Mouse (Mus musculus) midbrain, embryonic 14.5 days (tissue): ENCODE data around the gene Prps1. TPM values are rescaled to one million over a fixed set of nuclear protein-coding genes. Genes with fewer than 3 reads are reported as not detected.
"Not testable (repeated sequence)": the region's sequence is repeated elsewhere in the genome, so short reads cannot be mapped to it uniquely, and the experiment has no call there.

ENCODE experiments used
- ATAC-seq: fragments of 200-750 bp; cut with Nextera tagmentation; 2 replicates; pipeline ENCODE4 v1.8.0; 2017; ENCODE audit warnings: moderate number of reproducible peaks, moderate library complexity; ENCODE audit not compliant: low FRiP score, low TSS enrichment
- DNase-seq: peaks from one replicate; pipeline ENCODE4 v3.0.0-alpha.2; 2015
- H3K27ac ChIP-seq: fragments of 300-500 bp; sonication (generic); replicated peaks from 2 replicates; pipeline ENCODE4 v1.5.1; 2014; ENCODE audit warnings: mild to moderate bottlenecking, low read depth, low read length, moderate library complexity
- H3K27me3 ChIP-seq: fragments of 300-500 bp; sonication (generic); 2 replicates; pipeline ENCODE4 v1.6.1; 2014; ENCODE audit warnings: low read length, control low read depth, mixed read lengths; ENCODE audit not compliant: control insufficient read depth, insufficient read depth
- H3K36me3 ChIP-seq: fragments of 300-500 bp; sonication (generic); 2 replicates; pipeline ENCODE4 v1.6.1; 2014; ENCODE audit warnings: low read length, control low read depth; ENCODE audit not compliant: control insufficient read depth, insufficient read depth
- H3K4me1 ChIP-seq: fragments of 300-500 bp; sonication (generic); 2 replicates; pipeline ENCODE4 v1.6.1; 2014; ENCODE audit warnings: mild to moderate bottlenecking, antibody characterized with exemption, low read length, control low read depth; ENCODE audit not compliant: control insufficient read depth, insufficient read depth
- H3K4me2 ChIP-seq: fragments of 300-500 bp; sonication (generic); 2 replicates; pipeline ENCODE4 v1.6.1; 2014; ENCODE audit warnings: mild to moderate bottlenecking, low read length, moderate library complexity
- H3K4me3 ChIP-seq: fragments of 300-500 bp; sonication (generic); replicated peaks from 2 replicates; pipeline ENCODE4 v1.5.1; 2014; ENCODE audit warnings: low read depth, low read length
- H3K9ac ChIP-seq: fragments of 300-500 bp; sonication (generic); replicated peaks from 2 replicates; pipeline ENCODE4 v1.6.1; 2014; ENCODE audit warnings: mild to moderate bottlenecking, low read length, moderate library complexity
- H3K9me3 ChIP-seq: fragments of 300-500 bp; sonication (generic); 2 replicates; pipeline ENCODE4 v1.6.1; 2016; ENCODE audit warnings: low read length, control low read depth, mixed read lengths; ENCODE audit not compliant: control insufficient read depth
- whole genome bisulfite sequencing: fragments of 180-500 bp; shearing (Covaris S2); extraction: QIAGEN DNeasy Blood & Tissue Kit; methylation state at CpG from one replicate; pipeline ENCODE4 v1.1.7; 2014; 5-methylcytosine and 5-hydroxymethylcytosine counted together
- polyA plus RNA-seq: library from polyadenylated mRNA; unstranded; fragments of >200 nt; fragmentation: Nextera tagmentation; extraction: Ambion mirVana; gene quantifications from 2 replicates; pipeline ENCODE4 v1.2.1, GENCODE M21; 2014

Gene Prps1
- polyA plus RNA-seq, 1 experiment from 2014 or later = 85.8 TPM

DNA sequence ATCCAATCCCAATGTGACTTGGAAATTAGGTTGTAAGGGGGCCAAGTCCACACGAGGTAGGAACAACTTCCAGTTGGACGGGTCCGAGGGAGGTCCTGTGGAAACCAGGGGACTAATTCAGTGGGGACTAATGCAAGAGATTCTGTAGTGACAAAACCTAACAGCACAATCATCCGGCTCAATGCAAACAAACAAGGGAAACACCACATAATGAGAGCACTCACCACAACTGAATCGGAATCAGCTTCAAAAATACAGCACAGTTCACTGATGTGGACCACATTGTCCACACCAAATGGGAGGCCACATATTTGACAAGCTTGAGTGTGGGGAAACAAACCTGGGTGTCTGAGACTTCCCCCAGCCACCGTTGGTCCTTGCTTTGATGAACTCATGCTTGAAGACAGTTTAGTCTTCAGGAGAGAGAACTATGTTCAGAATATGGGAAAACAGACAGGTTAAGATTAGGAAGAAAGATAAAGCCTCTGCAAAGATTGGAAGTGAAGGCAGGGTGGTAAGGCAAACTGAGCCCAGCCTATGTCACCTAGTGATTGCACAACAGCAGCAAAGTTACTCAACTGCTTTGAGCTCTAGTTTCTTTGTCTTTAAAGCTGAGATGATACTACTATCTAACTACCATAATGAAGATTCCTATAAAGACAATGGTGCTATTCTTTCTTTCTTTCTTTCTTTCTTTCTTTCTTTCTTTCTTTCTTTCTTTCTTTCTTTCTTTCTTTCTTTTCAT lies 50.2 kb downstream of the Prps1 start:
- no peak overlapping the region for H3K4me2 ChIP-seq
- DNase-seq = no peak
- no peak overlapping the region for H3K4me3 ChIP-seq
- no peaks in the 10 kb centered on the region for H3K4me1 ChIP-seq
- no peaks in the 10 kb centered on the region; the same call in 1 of the 2 replicates for H3K27me3 ChIP-seq
- no peak overlapping the region for H3K27ac ChIP-seq
- ATAC-seq = no peak
- H3K36me3 ChIP-seq = no peaks in the 10 kb centered on the region
- H3K9ac ChIP-seq = no peak overlapping the region
- WGBS = 73% methylated on average over 6 of the region's 6 CpGs
- H3K9me3 ChIP-seq = no peaks in the 10 kb centered on the region

DNA sequence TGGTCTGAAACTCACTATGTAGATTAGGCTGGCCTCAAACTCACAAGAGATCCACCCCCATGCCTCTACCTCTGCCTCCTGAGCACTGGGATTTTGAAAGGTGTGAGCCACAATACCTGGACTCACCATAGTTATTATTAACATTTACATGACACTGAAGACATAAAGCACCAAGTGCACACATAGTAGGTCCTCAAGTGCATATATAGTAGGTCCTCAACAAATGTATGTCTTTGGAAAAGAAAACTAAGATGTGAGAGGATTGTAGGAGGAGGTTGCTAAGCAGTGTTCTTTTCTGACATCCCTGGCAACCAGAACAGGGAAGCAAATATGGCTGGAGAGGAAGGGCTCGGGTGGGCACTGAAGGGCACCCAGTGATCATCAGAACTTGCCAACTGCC lies 51.0 kb downstream of the Prps1 start:
- 93% methylated on average over 1 of the region's 1 CpGs for WGBS
- no peak overlapping the region for H3K9ac ChIP-seq
- no peak for ATAC-seq
- H3K4me3 ChIP-seq = no peak overlapping the region
- H3K36me3 ChIP-seq = no peaks in the 10 kb centered on the region
- peaks cover 6% of the 10 kb centered on the region; the same call in 1 of the 2 replicates for H3K4me1 ChIP-seq
- no peak overlapping the region for H3K4me2 ChIP-seq
- no peak overlapping the region for H3K27ac ChIP-seq
- no peaks in the 10 kb centered on the region for H3K9me3 ChIP-seq
- H3K27me3 ChIP-seq = no peaks in the 10 kb centered on the region; the same call in 1 of the 2 replicates
- DNase-seq = no peak

DNA sequence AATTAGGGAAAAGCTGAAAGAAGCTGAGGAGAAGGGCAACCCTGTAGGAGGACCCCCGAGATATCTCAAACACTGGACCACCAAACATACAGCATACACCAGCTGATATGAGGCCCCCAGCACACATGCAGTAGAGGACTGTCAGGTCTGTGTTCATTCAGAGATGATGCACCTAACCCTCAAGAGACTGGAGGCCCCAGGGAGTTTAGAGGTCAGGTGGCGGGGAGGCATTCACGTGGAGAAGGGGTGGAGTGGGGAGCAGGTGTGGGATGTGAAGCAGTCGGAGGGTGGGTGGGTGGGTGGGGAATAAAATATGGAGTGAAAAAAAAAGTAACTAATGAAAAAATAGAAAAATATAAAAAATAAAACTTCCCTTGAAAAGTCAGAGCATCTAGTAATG lies 52.4 kb downstream of the Prps1 start:
- not testable (repeated sequence) for H3K4me3 ChIP-seq, H3K4me1 ChIP-seq, H3K36me3 ChIP-seq, H3K9me3 ChIP-seq, H3K27ac ChIP-seq, H3K4me2 ChIP-seq, H3K9ac ChIP-seq, H3K27me3 ChIP-seq, ATAC-seq, DNase-seq
- WGBS = 79% methylated on average over 4 of the region's 4 CpGs

DNA sequence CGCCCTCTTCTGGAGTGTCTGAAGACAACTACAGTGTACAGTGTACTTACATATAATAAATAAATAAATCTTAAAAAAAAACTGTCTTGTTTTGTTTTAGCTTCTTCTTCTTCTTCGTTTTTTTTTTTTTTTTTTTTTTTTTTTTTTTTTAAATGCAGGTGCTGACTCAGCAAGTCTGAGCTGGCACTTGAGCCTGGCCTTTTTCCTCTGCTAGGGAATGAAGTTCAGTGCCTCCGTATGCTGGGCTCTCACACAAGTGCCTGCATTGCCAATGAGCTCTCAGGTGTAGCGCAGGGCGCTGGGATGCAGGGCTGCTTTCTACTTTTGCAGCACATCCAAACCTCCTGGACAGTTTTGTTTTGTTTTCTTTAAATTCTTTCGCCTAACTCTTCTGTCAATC lies 53.4 kb downstream of the Prps1 start:
- DNase-seq (peak; percentile 1), ATAC-seq (no peak)
- Histone ChIP-seq H3K4me3 (no peak overlapping the region), H3K36me3 (no peaks in the 10 kb centered on the region), H3K9me3 (no peaks in the 10 kb centered on the region), H3K27me3 (no peaks in the 10 kb centered on the region; the same call in 1 of the 2 replicates), H3K4me1 (peaks cover 6% of the 10 kb centered on the region; the same call in 1 of the 2 replicates), H3K27ac (no peak overlapping the region), H3K9ac (no peak overlapping the region), H3K4me2 (no peak overlapping the region)
- 55% methylated on average over 6 of the region's 6 CpGs for WGBS

DNA sequence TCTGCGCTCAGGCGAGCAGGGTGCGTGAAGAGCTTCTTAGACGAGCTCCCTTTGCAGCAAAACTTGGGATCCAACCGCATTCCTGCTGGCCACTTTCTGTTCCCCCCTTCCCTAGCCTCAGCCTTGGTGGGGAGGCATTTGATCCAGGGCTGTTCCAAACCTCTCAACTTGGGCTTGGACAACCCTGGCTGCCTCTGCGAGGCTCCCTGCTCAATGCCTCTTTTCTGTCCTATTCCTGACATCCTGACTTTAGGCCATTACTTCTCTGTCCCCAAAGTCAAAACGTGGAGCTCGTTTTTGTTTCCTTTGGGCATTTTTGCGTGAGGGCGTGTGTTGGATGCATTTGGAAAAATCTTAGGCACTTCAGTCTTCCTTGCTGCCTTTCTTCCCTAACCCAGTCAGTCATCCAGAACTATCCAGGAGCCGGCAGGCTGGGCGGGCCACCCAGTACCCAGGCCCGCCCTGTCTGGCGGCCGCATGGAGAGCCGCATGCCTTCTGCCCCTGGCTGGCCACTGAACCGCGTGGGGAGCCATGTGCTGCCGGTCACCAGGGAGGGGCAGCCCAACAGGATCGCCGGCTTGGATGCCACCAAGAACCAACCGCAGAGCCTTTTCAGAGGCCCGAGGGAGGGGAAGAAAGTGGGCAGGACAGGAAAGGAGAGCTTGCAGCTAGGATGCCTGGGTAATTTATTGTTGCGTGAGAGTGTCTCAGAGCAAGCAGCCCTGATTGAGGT lies 54.5 kb downstream of the Prps1 start:
- 26% methylated on average over 24 of the region's 24 CpGs for WGBS
- Histone ChIP-seq H3K9ac (no peak overlapping the region), H3K27ac (no peak overlapping the region), H3K4me1 (peaks cover 6% of the 10 kb centered on the region; the same call in 1 of the 2 replicates), H3K4me2 (peak overlapping the region; percentile 43), H3K27me3 (no peaks in the 10 kb centered on the region; the same call in 1 of the 2 replicates), H3K4me3 (0 out of 2 replicates have a peak overlapping the region, but pooled peaks have one; percentile 3), H3K36me3 (no peaks in the 10 kb centered on the region), H3K9me3 (no peaks in the 10 kb centered on the region)
- DNase-seq (peak; percentile 15), ATAC-seq (no peak)

DNA sequence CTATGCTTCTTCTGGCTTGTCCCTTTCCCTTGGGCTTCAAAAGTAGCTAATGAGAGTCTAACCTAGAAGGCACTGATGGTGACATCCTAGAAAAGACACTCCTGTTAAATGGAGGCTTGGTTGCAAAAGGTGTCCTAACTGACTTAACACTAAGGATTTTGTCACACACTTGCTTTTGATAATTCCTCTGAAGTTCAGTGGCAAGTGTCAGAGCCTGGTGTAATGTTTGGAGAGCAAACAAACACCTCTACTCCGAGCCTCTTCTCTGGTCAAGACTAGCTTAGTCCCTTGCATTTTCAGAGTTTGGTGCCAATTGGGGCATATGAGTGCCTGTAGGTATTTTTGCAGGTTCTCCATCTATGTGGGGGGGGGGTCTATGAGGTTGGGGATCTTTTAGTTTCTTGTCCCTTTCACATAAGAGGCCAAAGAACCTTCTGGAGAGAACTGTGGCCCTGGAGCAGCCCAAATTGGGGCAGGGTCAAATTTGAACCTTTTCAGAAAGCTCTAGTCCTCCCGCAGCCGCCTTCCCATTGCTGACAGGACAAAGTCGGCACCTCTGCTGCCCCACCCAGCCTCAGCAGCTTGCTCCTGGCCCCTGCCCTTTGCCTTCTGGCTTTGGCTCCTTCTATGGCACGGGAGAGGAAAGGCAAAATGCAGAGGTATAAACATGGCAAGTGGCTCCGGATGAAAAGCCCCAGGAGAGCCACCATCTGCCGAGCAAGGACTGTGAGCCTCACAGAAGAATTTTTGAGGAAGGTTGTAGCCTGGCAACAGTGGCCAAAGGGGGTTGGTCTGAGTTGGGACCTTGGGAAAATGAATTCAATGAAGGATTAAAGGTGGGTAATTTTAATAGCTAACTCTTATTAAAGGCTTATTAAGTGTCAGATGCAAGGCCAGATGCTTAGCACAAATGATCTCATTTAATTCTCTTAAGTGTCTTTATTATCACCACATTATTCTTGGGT lies 55.6 kb downstream of the Prps1 start:
- 39% methylated on average over 7 of the region's 7 CpGs for WGBS
- Histone ChIP-seq H3K36me3 (no peaks in the 10 kb centered on the region), H3K4me1 (peaks cover 6% of the 10 kb centered on the region; the same call in 1 of the 2 replicates), H3K27me3 (no peaks in the 10 kb centered on the region), H3K4me3 (no peak overlapping the region), H3K9ac (no peak overlapping the region), H3K9me3 (no peaks in the 10 kb centered on the region), H3K27ac (no peak overlapping the region), H3K4me2 (no peak overlapping the region)
- DNase-seq (no peak), ATAC-seq (no peak; the same call in 1 of the 2 replicates)

DNA sequence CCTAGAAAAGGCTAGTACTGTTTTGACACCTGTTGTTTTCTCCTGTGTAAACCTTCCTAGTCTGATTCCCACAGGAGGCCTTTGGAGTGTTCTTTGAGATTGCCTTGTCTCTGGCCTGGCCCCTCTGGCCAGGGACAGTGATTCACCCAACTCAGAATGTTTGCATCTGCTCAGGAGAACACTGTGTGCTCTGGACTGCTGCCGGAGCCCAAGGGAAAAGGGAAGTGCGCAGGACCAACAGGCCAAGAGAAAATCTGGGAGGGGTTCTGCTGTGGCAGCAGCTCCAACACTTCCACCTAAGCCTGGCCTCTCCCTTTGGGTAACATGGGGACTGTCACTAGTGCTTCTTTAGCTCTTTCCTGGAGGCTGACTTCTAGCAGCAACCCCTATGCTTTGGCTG lies 57.0 kb downstream of the Prps1 start:
- DNase-seq (no peak), ATAC-seq (no peak)
- no peaks in the 10 kb centered on the region for H3K27me3 ChIP-seq
- peaks cover 6% of the 10 kb centered on the region; the same call in 1 of the 2 replicates for H3K4me1 ChIP-seq
- no peak overlapping the region for H3K4me3 ChIP-seq
- H3K27ac ChIP-seq = no peak overlapping the region
- no peak overlapping the region for H3K4me2 ChIP-seq
- no peaks in the 10 kb centered on the region for H3K9me3 ChIP-seq
- H3K36me3 ChIP-seq = no peaks in the 10 kb centered on the region
- no peak overlapping the region for H3K9ac ChIP-seq
- WGBS = 100% methylated on average over 2 of the region's 2 CpGs

DNA sequence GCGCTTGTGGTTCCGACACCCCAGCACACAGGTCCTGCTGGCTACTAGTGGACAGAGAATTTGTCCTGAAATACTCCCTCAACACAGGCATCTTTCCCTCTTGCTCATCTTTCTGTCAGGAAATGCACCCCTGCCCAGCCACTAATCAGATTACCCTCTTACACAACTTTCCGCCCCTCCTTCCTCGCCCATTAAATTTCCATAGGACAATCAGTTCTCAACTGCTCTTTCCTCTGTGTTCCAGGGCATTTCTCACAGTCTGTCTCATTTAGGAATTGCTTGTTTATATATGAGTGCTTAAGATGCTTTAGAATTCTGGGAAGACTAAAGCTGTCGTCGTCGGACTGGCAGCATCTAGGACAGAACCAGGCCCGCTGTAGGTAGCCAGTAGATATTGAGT lies 61.9 kb downstream of the Prps1 start:
- no peak overlapping the region for H3K4me2 ChIP-seq
- no peak overlapping the region for H3K4me3 ChIP-seq
- no peak overlapping the region for H3K9ac ChIP-seq
- no peaks in the 10 kb centered on the region for H3K4me1 ChIP-seq
- ATAC-seq (no peak), DNase-seq (no peak)
- 82% methylated on average over 8 of the region's 8 CpGs for WGBS
- H3K36me3 ChIP-seq = no peaks in the 10 kb centered on the region
- no peaks in the 10 kb centered on the region for H3K9me3 ChIP-seq
- no peaks in the 10 kb centered on the region for H3K27me3 ChIP-seq
- H3K27ac ChIP-seq = no peak overlapping the region
